Mouse (Mus musculus) testis, adult 2 months (tissue): ENCODE results near the gene Gm28305. TPM values are rescaled to one million over a fixed set of nuclear protein-coding genes. Genes with fewer than 3 reads are reported as not detected.

Experiments
- H3K27ac ChIP-seq: fragments of 200-500 bp; 2 replicates; pipeline ENCODE4 v1.5.1; 2012; ENCODE audit warnings: low read depth, low read length; ENCODE audit not compliant: control insufficient read depth, insufficient read depth
- H3K27me3 ChIP-seq: fragments of 200-500 bp; 2 replicates; pipeline ENCODE4 v1.6.1; 2012; ENCODE audit warnings: mild to moderate bottlenecking, low read length, moderate library complexity; ENCODE audit not compliant: control insufficient read depth, insufficient read depth
- H3K36me3 ChIP-seq: fragments of 200-500 bp; 2 replicates; pipeline ENCODE4 v1.6.1; 2012; ENCODE audit warnings: mild to moderate bottlenecking, low read length; ENCODE audit not compliant: control insufficient read depth, insufficient read depth
- H3K4me1 ChIP-seq: fragments of 200-500 bp; 2 replicates; pipeline ENCODE4 v1.6.1; 2012; ENCODE audit warnings: low read length; ENCODE audit not compliant: control insufficient read depth, insufficient read depth
- H3K4me3 ChIP-seq: fragments of 200-500 bp; 2 replicates; pipeline ENCODE4 v1.5.1; 2012; ENCODE audit warnings: low read depth, mild to moderate bottlenecking, low read length, moderate library complexity, mixed read lengths; ENCODE audit not compliant: control insufficient read depth
- CTCF ChIP-seq: fragments of 200-500 bp; IDR thresholded peaks from 2 replicates; pipeline ENCODE4 v1.5.1; 2012; ENCODE audit warnings: low read depth, mild to moderate bottlenecking, inconsistent platforms, low read length, moderate library complexity; ENCODE audit not compliant: control insufficient read depth, insufficient read depth, insufficient replicate concordance
- POLR2A ChIP-seq: fragments of 200-500 bp; IDR thresholded peaks from 2 replicates; pipeline ENCODE4 v1.6.1; 2012; ENCODE audit warnings: low read depth, mild to moderate bottlenecking, inconsistent platforms, low read length, moderate library complexity; ENCODE audit not compliant: control insufficient read depth
- polyA plus RNA-seq: library from polyadenylated mRNA; depleted of rRNA; stranded (reverse); fragments of >200 nt; gene quantifications from 2 replicates; pipeline ENCODE4 v1.2.3, GENCODE M21; 2012

The Gm28305 gene
- polyA plus RNA-seq, 1 experiment = not detected

DNA sequence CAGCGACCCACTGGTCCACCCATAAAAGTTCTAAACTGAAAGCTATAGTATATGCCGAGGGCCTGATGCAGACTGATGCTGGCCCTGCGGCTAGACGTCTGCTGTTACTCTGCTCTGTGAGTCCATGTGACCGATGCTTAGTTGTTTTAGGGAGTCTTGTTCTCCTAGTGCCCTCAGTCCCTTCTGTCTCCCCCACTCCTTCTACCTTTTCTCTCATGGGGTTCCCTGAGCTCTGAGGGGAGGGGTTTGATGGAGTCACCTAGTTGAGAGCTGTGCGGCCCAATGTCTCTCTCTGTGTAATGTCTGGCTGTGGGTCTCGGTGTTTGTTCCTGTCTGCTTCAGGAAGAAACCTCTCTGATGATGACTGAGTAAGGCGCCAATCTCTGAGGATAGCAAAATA lies 13.3 kb upstream of the Gm28305 start:
- Histone ChIP-seq H3K36me3 (no peaks in the 10 kb centered on the region; the same call in 1 of the 2 replicates), H3K4me3 (no peak overlapping the region), H3K27ac (no peak overlapping the region), H3K4me1 (no peaks in the 10 kb centered on the region), H3K27me3 (no peaks in the 10 kb centered on the region)
- TF ChIP-seq CTCF (no peak), POLR2A (no peak)

DNA sequence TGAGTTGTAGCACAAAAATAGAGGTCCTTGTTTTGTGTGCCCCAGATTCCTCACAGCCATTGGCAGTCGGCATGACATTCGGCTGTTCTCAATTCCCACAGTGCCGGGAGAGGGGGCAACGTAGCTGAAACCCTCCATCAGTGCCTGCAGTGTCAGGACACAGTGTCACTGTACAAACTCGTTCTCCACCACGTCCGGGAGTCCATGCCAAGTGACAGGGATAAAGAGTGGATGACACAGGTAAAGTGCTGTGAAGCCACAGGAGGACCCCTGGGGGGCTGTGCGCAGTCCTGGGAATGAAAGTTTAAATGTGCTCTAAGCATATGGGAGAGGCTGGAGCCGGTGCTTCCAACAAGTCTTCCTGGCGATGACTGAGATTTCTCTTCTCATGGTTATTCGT lies 10.6 kb upstream of the Gm28305 start:
- H3K36me3 ChIP-seq = no peaks in the 10 kb centered on the region
- no peak overlapping the region for H3K4me3 ChIP-seq
- H3K4me1 ChIP-seq = no peaks in the 10 kb centered on the region
- H3K27ac ChIP-seq = no peak overlapping the region
- H3K27me3 ChIP-seq = no peaks in the 10 kb centered on the region
- no peak for TF ChIP-seq POLR2A
- TF ChIP-seq CTCF = no peak

DNA sequence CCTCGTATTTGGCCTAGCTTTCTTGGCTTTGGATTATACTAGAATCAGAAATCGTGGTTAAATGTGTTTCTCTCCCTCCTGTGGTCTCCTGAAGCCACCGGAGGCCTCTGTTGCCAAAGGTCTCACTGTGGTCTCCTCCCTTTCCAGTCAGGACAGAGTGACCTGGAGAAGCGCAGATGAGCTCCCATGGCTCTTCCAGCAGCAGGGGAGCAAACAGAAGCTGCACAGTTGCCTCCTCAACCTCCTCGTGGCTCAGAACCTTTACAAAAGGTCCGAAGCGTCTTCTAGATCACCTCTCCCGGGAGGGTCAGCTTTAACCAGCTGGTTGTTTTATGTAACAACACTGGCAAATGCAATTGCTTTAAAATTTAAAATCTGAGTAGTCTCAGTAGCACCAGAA lies 6.2 kb upstream of the Gm28305 start:
- TF ChIP-seq POLR2A = no peak
- no peak for TF ChIP-seq CTCF
- Histone ChIP-seq H3K27me3 (no peaks in the 10 kb centered on the region), H3K4me3 (no peak overlapping the region), H3K36me3 (no peaks in the 10 kb centered on the region), H3K4me1 (no peaks in the 10 kb centered on the region), H3K27ac (no peak overlapping the region)

DNA sequence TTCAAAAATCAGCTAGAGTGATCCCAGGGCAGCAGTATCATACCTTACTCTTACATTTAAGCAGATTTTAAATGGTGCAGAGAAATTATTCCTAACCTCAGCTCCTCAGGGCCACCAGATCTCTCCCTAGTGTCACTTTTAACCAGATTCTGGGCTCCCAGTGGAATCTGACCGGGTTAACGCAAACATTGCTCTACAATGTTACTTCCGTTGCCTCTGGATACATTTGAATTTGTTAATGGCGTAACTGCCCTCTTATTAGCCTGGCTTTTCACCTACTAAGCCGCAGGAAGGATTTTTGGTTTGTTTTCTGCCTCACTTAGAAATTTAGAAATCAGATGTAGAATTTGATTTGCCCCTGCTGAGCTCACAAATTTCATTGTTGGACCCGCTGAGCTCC lies 5.7 kb upstream of the Gm28305 start:
- Histone ChIP-seq H3K27me3 (no peaks in the 10 kb centered on the region), H3K27ac (no peak overlapping the region), H3K4me3 (no peak overlapping the region), H3K36me3 (no peaks in the 10 kb centered on the region), H3K4me1 (no peaks in the 10 kb centered on the region)
- TF ChIP-seq CTCF (no peak), POLR2A (no peak)

DNA sequence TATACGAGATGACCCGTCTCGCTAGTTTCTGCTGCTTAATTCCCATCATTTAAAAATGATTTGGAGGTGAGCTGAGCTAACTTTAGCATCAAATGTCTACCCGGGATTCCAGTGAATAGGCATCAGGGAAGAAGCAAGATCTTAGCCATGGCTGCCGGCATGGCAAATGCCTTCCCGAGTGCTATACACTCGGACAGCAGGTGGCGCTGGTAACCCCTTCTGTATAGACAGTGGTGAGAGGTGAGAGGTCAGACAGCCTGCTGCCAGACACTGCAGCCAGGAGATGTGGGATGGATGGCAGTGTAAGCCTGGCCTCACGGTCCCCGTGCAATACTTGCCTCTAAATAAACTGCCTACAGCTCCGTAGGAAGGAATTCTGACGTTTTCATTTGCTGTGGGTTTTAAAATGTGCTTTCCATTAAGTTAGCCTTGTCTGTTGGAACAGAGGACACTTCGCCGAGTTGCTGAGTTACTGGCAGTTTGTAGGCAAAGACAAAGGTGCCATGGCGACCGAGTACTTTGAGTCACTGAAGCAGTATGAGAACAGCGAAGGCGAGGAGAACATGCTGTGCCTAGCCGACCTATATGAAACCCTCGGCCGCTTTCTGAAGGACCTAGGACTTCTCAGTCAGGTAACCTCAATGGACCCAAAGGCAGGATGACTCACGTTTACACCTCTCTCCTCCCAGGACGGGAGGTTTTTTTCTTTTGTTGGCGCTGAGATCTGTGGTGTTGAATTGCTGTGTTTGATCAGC lies 5.0 kb upstream of the Gm28305 start:
- Histone ChIP-seq H3K27ac (no peak overlapping the region), H3K4me1 (no peaks in the 10 kb centered on the region)

DNA sequence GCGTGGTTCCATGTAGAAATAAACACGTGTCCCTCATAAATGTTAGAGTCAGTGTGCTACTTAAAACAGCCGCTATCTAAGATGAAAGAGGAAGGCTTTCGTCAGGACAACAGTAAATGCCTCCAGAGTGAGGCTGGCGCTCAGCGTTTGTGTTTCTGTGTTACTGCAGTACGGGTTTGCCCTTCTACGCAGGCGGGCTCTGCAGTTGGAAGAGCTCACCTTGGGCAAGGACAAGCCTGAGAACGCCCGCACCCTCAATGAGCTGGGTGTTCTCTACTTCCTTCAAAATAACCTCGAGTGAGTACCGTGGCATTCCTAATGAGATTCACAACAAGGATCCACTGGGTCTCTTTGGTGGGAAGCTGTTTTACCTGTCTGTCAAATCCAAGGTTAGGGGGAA lies 2.2 kb upstream of the Gm28305 start:
- Histone ChIP-seq H3K4me1 (no peaks in the 10 kb centered on the region), H3K27ac (no peak overlapping the region), H3K4me3 (no peak overlapping the region), H3K27me3 (no peaks in the 10 kb centered on the region), H3K36me3 (no peaks in the 10 kb centered on the region)
- no peak for TF ChIP-seq CTCF
- no peak for TF ChIP-seq POLR2A

More for the DNA sequence above, 5.0 kb upstream of the Gm28305 start:
- TF ChIP-seq CTCF (peak; percentile 73; the same call in 1 of the 2 replicates), POLR2A (no peak)
- H3K36me3 ChIP-seq = no peaks in the 10 kb centered on the region
- no peak overlapping the region for H3K4me3 ChIP-seq
- H3K27me3 ChIP-seq = no peaks in the 10 kb centered on the region

DNA sequence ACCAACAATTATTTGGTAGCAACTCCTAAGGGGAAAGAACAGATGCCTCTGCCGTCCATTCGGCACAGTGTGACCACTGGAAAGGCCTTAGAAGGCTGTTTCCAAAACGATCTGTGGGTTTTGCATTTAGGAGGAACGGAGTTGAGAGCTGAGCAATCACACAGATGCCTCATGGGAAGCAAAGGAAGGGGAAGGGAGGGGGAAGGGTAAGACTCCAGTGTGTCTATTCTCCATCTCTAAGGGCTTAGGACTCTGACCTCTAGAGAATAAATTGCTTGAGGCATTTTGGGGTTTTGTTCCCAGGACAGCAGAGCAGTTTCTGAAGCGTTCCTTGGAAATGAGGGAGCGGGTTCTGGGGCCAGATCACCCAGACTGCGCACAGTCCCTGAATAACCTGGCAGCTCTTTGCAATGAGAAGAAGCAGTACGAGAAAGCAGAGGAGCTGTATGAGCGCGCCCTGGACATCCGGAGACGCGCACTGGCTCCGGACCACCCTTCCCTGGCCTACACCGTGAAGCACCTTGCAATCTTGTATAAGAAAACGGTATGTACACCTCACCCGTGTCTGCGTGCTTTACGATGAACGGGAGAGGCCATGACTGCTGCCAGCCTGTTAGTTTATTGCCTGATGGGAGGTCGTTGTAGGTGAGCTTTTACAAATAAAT lies 1.3 kb upstream of the Gm28305 start:
- Histone ChIP-seq H3K36me3 (no peaks in the 10 kb centered on the region), H3K27me3 (no peaks in the 10 kb centered on the region), H3K27ac (no peak overlapping the region), H3K4me3 (no peak overlapping the region), H3K4me1 (no peaks in the 10 kb centered on the region)
- TF ChIP-seq POLR2A = no peak
